Mouse (Mus musculus): Measurements from ENCODE around the gene Olfr1395. TPM values are rescaled to one million over a fixed set of nuclear protein-coding genes. Genes with fewer than 3 reads are reported as not detected.
A peak's percentile ranks its signal among the peaks of the same experiment; 100 is the strongest.

Gene Olfr1395
- polyA plus RNA-seq, 1 experiment from 2014 or later = not detected

DNA sequence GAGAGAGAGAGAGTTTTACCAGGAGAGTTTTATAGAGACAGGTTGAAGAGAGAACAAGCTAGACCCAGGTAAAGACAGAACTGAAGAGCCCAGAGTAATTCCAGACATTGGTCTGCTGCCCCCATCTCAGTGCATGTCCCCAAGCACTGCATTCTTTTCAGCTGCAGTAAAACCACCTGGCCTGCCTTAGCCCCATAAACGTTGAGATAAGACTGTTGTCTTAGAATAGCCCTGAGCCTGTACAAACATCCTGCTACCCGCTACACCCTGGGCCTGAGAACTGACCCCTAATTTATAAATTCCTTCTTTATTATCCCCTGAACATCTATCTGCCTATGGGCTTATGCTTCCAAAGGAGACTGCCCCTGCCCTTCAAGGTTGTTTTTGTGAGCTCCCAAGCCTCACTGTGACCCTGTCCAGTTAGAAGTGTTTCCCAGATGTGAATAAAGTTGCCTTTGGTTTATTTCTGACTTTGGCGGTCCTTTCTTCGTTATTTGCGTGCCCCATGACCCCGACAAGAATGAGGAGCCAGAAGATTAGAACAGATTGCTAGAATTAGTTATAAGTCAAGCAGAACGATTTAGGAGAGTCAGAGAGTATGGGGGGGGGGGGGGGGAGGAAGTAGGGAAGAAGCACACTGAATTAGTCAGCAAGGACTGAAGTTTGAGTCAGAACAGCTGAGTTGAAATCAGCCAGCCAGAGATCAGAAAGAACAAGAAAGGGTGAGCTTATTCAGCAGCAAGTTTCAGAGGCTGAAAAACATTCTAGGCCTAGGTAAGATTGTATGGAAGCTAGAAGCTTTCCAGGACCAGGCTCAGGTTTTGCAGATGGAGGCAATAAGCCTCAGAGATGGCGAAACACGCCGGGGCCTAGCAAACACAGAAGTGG, 34.2 kb upstream of the Olfr1395 start:
- H3K4me2 ChIP-seq (ENCODE audit: low read depth, low read length) = no peak overlapping the region
- H3K27ac ChIP-seq (ENCODE audit: low read length) = no peak overlapping the region
- H3K9me3 ChIP-seq (replicated peaks; ENCODE audit: control insufficient read depth, low read length) = no peaks in the 10 kb centered on the region
- H3K36me3 ChIP-seq (ENCODE audit: control insufficient read depth, insufficient read depth) = no peaks in the 10 kb centered on the region
- no peak overlapping the region for H3K9ac ChIP-seq (ENCODE audit: low read length)
- 64% methylated on average over 10 of the region's 10 CpGs for WGBS
- no peak overlapping the region for H3K4me3 ChIP-seq (ENCODE audit: low read length)
- ATAC-seq (replicated peaks; ENCODE audit: extremely low read depth, insufficient read depth, low FRiP score) = no peak
- no peaks in the 10 kb centered on the region for H3K4me1 ChIP-seq (ENCODE audit: control insufficient read depth, insufficient read depth, low read length)
- H3K27me3 ChIP-seq (ENCODE audit: control insufficient read depth, insufficient read depth, low read length) = no peaks in the 10 kb centered on the region

DNA sequence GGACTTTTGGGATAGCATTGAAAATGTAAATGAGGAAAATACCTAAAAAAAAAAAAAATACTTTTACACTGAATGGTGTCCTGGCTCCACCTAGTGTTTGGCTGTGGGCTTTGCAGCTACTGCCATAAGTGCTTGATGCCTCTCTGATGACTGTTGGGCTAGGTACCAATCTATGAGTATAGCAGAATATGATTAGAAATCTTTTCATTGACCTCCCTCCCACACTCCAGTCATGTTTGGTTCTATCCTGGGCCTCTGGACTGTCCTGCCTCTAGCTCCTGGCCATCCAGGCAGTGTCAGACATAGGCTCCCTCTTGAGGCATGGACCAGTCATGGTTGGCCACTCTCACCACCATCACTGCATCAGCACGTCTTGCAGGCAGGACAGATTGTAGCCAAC, 33.2 kb upstream of the Olfr1395 start:
- Histone ChIP-seq H3K27me3 (ENCODE audit: control insufficient read depth, insufficient read depth, low read length) (no peaks in the 10 kb centered on the region), H3K27ac (ENCODE audit: low read length) (no peak overlapping the region), H3K4me3 (ENCODE audit: low read length) (no peak overlapping the region), H3K36me3 (ENCODE audit: control insufficient read depth, insufficient read depth) (no peaks in the 10 kb centered on the region), H3K4me1 (ENCODE audit: control insufficient read depth, insufficient read depth, low read length) (no peaks in the 10 kb centered on the region), H3K9me3 (replicated peaks; ENCODE audit: control insufficient read depth, low read length) (no peaks in the 10 kb centered on the region), H3K4me2 (ENCODE audit: low read depth, low read length) (no peak overlapping the region), H3K9ac (ENCODE audit: low read length) (no peak overlapping the region)
- 33% methylated on average over 1 of the region's 1 CpGs for WGBS
- no peak for ATAC-seq (replicated peaks; ENCODE audit: extremely low read depth, insufficient read depth, low FRiP score)

GRCm38 (mm10) chr11:49111000-49111399, 31.1 kb upstream of the Olfr1395 start:
- Histone ChIP-seq H3K4me3 (ENCODE audit: low read length) (no peak overlapping the region), H3K36me3 (ENCODE audit: control insufficient read depth, insufficient read depth) (no peaks in the 10 kb centered on the region), H3K4me1 (ENCODE audit: control insufficient read depth, insufficient read depth, low read length) (no peaks in the 10 kb centered on the region), H3K4me2 (ENCODE audit: low read depth, low read length) (no peak overlapping the region), H3K9ac (ENCODE audit: low read length) (no peak overlapping the region), H3K27me3 (ENCODE audit: control insufficient read depth, insufficient read depth, low read length) (no peaks in the 10 kb centered on the region), H3K9me3 (replicated peaks; ENCODE audit: control insufficient read depth, low read length) (no peaks in the 10 kb centered on the region), H3K27ac (ENCODE audit: low read length) (0 out of 2 replicates have a peak overlapping the region, but pooled peaks have one; percentile 16)
- WGBS = 41% methylated on average over 1 of the region's 1 CpGs
- no peak for ATAC-seq (replicated peaks; ENCODE audit: extremely low read depth, insufficient read depth, low FRiP score)

DNA sequence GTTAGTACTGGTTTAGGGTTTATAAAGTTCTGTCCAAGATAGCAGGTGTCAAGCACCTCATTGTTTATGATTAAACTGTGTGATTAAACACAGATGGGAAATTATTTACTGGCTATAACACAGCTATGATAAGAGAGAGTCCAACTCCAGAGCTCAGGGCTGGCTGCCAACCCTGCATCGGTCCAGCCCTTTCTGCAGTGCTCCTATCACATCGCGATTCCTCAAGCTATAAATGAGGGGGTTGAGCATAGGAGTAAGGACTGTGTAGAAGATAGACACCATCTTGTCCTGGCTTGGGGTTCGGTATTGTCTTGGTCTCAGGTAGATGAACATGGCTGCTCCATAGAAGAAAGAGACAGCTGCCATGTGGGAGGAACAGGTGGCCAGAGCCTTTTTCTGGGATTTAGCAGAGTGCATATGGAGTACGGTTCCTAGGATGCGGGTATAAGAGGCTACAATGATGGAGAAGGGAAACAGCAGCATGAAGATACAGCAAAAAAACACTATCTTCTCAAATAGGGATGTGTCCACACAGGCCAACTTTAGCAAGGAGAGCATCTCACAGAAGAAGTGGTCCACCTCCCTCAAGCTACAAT, 29.4 kb upstream of the Olfr1395 start:
- Histone ChIP-seq H3K4me2 (ENCODE audit: low read depth, low read length) (no peak overlapping the region), H3K4me1 (ENCODE audit: control insufficient read depth, insufficient read depth, low read length) (no peaks in the 10 kb centered on the region), H3K27ac (ENCODE audit: low read length) (no peak overlapping the region), H3K36me3 (ENCODE audit: control insufficient read depth, insufficient read depth) (no peaks in the 10 kb centered on the region), H3K9ac (ENCODE audit: low read length) (no peak overlapping the region), H3K4me3 (ENCODE audit: low read length) (no peak overlapping the region), H3K27me3 (ENCODE audit: control insufficient read depth, insufficient read depth, low read length) (no peaks in the 10 kb centered on the region), H3K9me3 (replicated peaks; ENCODE audit: control insufficient read depth, low read length) (no peaks in the 10 kb centered on the region)
- 64% methylated on average over 6 of the region's 6 CpGs for WGBS
- no peak for ATAC-seq (replicated peaks; ENCODE audit: extremely low read depth, insufficient read depth, low FRiP score)

GRCm38 (mm10) chr11:49114158-49114557, 27.9 kb upstream of the Olfr1395 start:
- Histone ChIP-seq H3K4me2 (ENCODE audit: low read depth, low read length) (no peak overlapping the region), H3K36me3 (ENCODE audit: control insufficient read depth, insufficient read depth) (no peaks in the 10 kb centered on the region), H3K27me3 (ENCODE audit: control insufficient read depth, insufficient read depth, low read length) (no peaks in the 10 kb centered on the region), H3K9ac (ENCODE audit: low read length) (no peak overlapping the region), H3K4me1 (ENCODE audit: control insufficient read depth, insufficient read depth, low read length) (no peaks in the 10 kb centered on the region), H3K9me3 (replicated peaks; ENCODE audit: control insufficient read depth, low read length) (no peaks in the 10 kb centered on the region), H3K27ac (ENCODE audit: low read length) (no peak overlapping the region), H3K4me3 (ENCODE audit: low read length) (no peak overlapping the region)
- peak; percentile 28; the same call in 1 of the 2 replicates for ATAC-seq (replicated peaks; ENCODE audit: extremely low read depth, insufficient read depth, low FRiP score)
- 43% methylated on average over 2 of the region's 2 CpGs for WGBS

DNA sequence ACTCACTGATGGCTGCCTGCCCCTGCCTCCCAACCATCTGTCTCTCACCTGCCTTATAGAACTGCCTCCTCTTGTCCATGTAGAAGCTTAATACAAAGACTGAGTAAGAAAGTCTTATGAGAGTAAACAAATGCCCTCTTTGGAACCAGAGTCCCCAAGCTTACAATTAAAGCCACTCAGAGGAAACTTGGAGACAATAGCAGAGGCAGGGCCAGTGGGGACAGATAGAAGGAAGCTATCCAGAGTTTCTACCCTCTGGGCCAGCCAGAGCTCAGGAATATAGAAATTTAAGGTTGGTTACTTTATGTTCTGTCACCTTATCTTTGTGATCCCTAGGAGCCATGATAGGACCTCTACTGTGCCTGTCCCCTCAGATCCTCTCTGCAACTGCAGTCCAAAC, 27.3 kb upstream of the Olfr1395 start, which contains the start of gene Olfr1396:
Olfr1396 (minus strand) TSS at position 101 of the 400 bp plus-strand sequence.
- Histone ChIP-seq H3K4me2 (ENCODE audit: low read depth, low read length) (no peak within 1 kb of the TSS), H3K36me3 (ENCODE audit: control insufficient read depth, insufficient read depth) (no peaks in the 10 kb centered on the region), H3K9me3 (replicated peaks; ENCODE audit: control insufficient read depth, low read length) (no peaks in the 10 kb centered on the region), H3K27me3 (ENCODE audit: control insufficient read depth, insufficient read depth, low read length) (no peaks in the 10 kb centered on the region), H3K4me3 (ENCODE audit: low read length) (no peak within 1 kb of the TSS), H3K27ac (ENCODE audit: low read length) (peak within 1 kb of the TSS; percentile 42), H3K4me1 (ENCODE audit: control insufficient read depth, insufficient read depth, low read length) (no peaks in the 10 kb centered on the region), H3K9ac (ENCODE audit: low read length) (no peak within 1 kb of the TSS)
- no peak for ATAC-seq (replicated peaks; ENCODE audit: extremely low read depth, insufficient read depth, low FRiP score)

DNA sequence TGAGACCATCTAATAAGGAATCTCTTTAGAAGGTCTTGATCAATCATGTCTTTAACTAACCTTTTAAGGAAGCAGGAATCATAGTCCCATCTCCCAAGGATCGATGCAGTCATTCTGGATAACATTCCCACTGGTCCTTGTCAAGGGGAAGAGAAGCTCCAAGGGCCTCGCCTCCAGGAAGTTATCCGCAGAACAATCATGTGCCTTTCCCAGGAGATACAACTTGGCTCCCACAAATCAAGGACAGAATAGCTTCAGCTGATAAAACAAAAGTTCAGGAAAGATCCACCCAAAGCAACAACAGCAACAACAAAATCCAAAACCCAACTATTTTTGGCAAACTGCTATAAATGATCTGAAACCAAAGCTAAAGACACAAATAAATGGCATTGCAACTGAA, 22.4 kb upstream of the Olfr1395 start:
- H3K36me3 ChIP-seq (ENCODE audit: control insufficient read depth, insufficient read depth) = no peaks in the 10 kb centered on the region

GRCm38 (mm10) chr11:49124169-49124568, 17.9 kb upstream of the Olfr1395 start:
- H3K27me3 ChIP-seq (ENCODE audit: control insufficient read depth, insufficient read depth, low read length) = no peaks in the 10 kb centered on the region
- no peak overlapping the region for H3K27ac ChIP-seq (ENCODE audit: low read length)
- H3K4me1 ChIP-seq (ENCODE audit: control insufficient read depth, insufficient read depth, low read length) = no peaks in the 10 kb centered on the region
- H3K36me3 ChIP-seq (ENCODE audit: control insufficient read depth, insufficient read depth) = no peaks in the 10 kb centered on the region
- no peaks in the 10 kb centered on the region for H3K9me3 ChIP-seq (replicated peaks; ENCODE audit: control insufficient read depth, low read length)
- H3K4me3 ChIP-seq (ENCODE audit: low read length) = no peak overlapping the region
- ATAC-seq (replicated peaks; ENCODE audit: extremely low read depth, insufficient read depth, low FRiP score) = no peak
- H3K4me2 ChIP-seq (ENCODE audit: low read depth, low read length) = no peak overlapping the region
- 76% methylated on average over 2 of the region's 2 CpGs for WGBS
- H3K9ac ChIP-seq (ENCODE audit: low read length) = no peak overlapping the region

More for the DNA sequence above, 22.4 kb upstream of the Olfr1395 start:
- WGBS = 61% methylated on average over 3 of the region's 3 CpGs
- H3K4me2 ChIP-seq (ENCODE audit: low read depth, low read length) = no peak overlapping the region
- no peak overlapping the region for H3K4me3 ChIP-seq (ENCODE audit: low read length)
- no peak overlapping the region for H3K27ac ChIP-seq (ENCODE audit: low read length)
- H3K4me1 ChIP-seq (ENCODE audit: control insufficient read depth, insufficient read depth, low read length) = no peaks in the 10 kb centered on the region
- H3K27me3 ChIP-seq (ENCODE audit: control insufficient read depth, insufficient read depth, low read length) = no peaks in the 10 kb centered on the region
- ATAC-seq (replicated peaks; ENCODE audit: extremely low read depth, insufficient read depth, low FRiP score) = no peak
- H3K9me3 ChIP-seq (replicated peaks; ENCODE audit: control insufficient read depth, low read length) = no peaks in the 10 kb centered on the region
- no peak overlapping the region for H3K9ac ChIP-seq (ENCODE audit: low read length)

DNA sequence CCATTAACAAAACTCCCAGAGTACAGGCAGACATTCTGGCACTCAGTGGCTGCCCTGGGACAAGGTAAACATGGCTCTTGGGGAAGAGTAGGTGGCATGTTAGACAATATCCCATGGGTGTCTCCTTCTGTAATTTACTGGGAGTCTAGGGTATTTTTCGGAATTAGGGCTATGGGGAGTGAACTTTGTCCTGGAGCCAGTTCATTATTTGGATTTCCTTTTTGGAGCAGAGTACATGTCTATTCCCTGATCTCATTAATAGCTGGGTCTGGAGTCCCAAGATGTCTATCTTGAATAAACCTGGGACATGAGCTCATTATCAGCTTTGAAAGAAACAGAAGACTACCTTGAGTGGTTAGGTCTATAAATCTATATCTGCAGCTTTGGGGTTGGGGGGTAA, 12.0 kb downstream of the Olfr1395 start, which contains the start of gene Olfr1394:
Olfr1394 (plus strand) TSS at position 301 of the 400 bp plus-strand sequence.
- H3K4me3 ChIP-seq (ENCODE audit: low read length) = no peak within 1 kb of the TSS
- no peaks in the 10 kb centered on the region for H3K36me3 ChIP-seq (ENCODE audit: control insufficient read depth, insufficient read depth)
- no peaks in the 10 kb centered on the region for H3K4me1 ChIP-seq (ENCODE audit: control insufficient read depth, insufficient read depth, low read length)
- H3K27me3 ChIP-seq (ENCODE audit: control insufficient read depth, insufficient read depth, low read length) = no peaks in the 10 kb centered on the region
- no peak within 1 kb of the TSS for H3K9ac ChIP-seq (ENCODE audit: low read length)
- no peak for ATAC-seq (replicated peaks; ENCODE audit: extremely low read depth, insufficient read depth, low FRiP score)
- H3K4me2 ChIP-seq (ENCODE audit: low read depth, low read length) = no peak within 1 kb of the TSS
- no peaks in the 10 kb centered on the region for H3K9me3 ChIP-seq (replicated peaks; ENCODE audit: control insufficient read depth, low read length)
- H3K27ac ChIP-seq (ENCODE audit: low read length) = no peak within 1 kb of the TSS
- WGBS = 60% methylated on average over 1 of the region's 1 CpGs
